Mouse (Mus musculus): ENCODE measurements around the gene Poln. TPM values are rescaled to one million over a fixed set of nuclear protein-coding genes. Genes with fewer than 3 reads are reported as not detected.
A peak's percentile ranks its signal among the peaks of the same experiment; 100 is the strongest.

Gene Poln
- total RNA-seq, 1 experiment from 2014 or later = not detected

DNA sequence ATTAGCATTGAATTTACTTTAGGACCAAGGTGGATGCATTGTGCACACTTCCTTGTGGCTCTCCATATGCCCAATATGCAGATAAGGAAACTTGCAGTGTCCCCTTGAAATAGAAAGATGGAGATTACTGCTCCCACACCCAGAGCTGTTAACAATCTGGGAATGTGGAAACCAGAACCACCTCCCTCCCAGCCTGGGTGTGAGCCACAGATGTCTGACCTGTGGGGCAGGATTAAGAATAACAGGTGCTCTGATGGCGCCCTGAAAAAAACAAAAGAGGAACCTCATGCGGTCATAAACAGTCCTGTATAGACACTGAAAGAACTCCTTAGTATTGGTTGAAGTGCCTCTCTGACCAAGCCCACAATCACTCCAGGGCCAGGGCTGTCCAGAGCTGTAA is 19.6 kb upstream of the Poln start:
- no peak for ATAC-seq (replicated peaks; ENCODE audit: insufficient number of reproducible peaks, low FRiP score, low TSS enrichment, poor library complexity, severe bottlenecking)

- peak; percentile 94 for ATAC-seq (replicated peaks; ENCODE audit: insufficient number of reproducible peaks, low FRiP score, low TSS enrichment, poor library complexity, severe bottlenecking)
These were observed 18.5 kb upstream of the Poln start, which contains the start of gene Mxd4 for GRCm38 (mm10) chr5:34187601-34188316. Mxd4 (minus strand) TSS chr5:34187720.

DNA sequence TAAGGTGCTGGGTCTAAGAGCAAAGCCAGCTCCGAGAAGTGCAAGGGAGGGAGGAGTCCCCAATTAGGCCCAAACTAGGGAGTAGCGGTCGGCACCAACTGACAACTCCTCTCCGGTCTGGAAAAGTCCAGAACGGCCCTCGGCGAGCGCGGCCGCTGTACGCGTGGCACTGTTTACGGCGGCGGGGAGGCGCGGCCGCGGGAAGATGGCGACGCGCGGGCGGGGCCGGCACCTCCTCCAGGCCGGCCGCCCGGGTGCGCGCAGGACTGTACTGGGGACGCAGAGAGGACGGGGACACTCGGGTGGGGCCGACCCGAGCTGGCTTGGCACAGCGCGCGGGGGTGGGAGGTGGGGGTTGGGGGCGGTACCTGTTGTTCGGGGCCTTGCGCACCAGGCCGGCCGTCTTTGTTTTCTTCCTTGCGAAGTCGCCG is 17.7 kb upstream of the Poln start:
- no peak for ATAC-seq (replicated peaks; ENCODE audit: insufficient number of reproducible peaks, low FRiP score, low TSS enrichment, poor library complexity, severe bottlenecking)

DNA sequence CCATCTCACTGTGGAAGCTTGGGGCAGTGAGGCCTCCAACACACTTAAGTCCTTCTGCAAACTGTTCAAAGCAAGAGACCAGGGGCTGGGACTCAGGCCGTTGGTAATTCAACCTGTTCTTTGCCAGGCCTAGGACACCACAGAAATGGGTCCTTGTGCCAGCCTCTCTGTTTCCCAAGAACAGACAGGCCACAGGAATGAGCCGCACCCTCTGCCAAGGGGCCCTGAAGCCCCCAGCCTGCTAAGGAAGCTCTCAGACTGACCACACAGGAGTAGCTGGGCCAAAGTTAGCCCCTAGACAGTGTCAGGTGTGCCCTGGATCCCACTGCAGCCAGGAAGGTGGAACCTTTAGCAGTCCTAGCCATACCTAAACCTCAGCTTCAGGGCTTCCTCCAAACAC is 17.1 kb upstream of the Poln start:
- ATAC-seq (replicated peaks; ENCODE audit: insufficient number of reproducible peaks, low FRiP score, low TSS enrichment, poor library complexity, severe bottlenecking) = no peak

GRCm38 (mm10) chr5:34185791-34186190 is 16.5 kb upstream of the Poln start:
- ATAC-seq (replicated peaks; ENCODE audit: insufficient number of reproducible peaks, low FRiP score, low TSS enrichment, poor library complexity, severe bottlenecking) = no peak

- no peak for ATAC-seq (replicated peaks; ENCODE audit: insufficient number of reproducible peaks, low FRiP score, low TSS enrichment, poor library complexity, severe bottlenecking)
These were observed 15.9 kb upstream of the Poln start for GRCm38 (mm10) chr5:34185051-34185580.

GRCm38 (mm10) chr5:34183976-34184375 is 14.7 kb upstream of the Poln start:
- no peak for ATAC-seq (replicated peaks; ENCODE audit: insufficient number of reproducible peaks, low FRiP score, low TSS enrichment, poor library complexity, severe bottlenecking)

DNA sequence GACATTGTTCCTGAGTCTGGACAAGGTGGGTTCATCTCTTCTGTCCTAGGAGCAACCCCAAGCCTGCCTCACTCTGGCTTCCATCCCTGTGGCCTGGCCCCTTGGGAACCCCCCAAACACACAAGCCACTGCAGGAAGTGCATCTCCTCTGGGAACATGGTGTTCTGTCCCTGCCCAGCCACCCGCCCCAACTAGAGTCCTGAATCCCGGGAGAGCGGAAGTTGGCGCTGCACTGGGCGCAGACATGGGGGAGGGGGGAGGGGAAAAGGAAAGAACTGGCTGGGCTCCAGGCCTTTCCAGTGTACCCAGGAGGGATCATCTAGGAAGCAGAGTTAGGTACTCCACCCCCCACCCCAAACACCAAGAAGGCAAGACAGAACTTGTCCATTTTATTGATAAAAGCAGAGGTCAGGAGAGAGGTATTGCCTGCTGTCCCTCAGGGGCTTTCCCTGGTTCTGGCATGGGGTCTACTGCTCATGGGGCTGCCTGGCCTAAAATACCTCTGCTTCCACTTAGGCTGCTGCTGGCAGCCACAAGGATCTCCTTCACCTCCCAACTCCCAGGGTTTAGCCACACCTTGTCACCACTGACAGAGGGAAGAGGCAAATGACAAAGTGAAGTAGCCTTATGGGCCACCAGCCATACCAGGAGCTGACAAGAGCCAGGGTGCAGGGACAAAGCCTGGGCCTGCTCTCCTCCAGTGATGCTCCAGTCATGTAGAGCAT is 14.1 kb upstream of the Poln start:
- ATAC-seq (replicated peaks; ENCODE audit: insufficient number of reproducible peaks, low FRiP score, low TSS enrichment, poor library complexity, severe bottlenecking) = no peak

GRCm38 (mm10) chr5:34182486-34182885 is 13.2 kb upstream of the Poln start:
- no peak for ATAC-seq (replicated peaks; ENCODE audit: insufficient number of reproducible peaks, low FRiP score, low TSS enrichment, poor library complexity, severe bottlenecking)

GRCm38 (mm10) chr5:34177821-34178220 is 8.6 kb upstream of the Poln start:
- ATAC-seq (replicated peaks; ENCODE audit: insufficient number of reproducible peaks, low FRiP score, low TSS enrichment, poor library complexity, severe bottlenecking) = no peak

GRCm38 (mm10) chr5:34177091-34177490 is 7.8 kb upstream of the Poln start:
- no peak for ATAC-seq (replicated peaks; ENCODE audit: insufficient number of reproducible peaks, low FRiP score, low TSS enrichment, poor library complexity, severe bottlenecking)

DNA sequence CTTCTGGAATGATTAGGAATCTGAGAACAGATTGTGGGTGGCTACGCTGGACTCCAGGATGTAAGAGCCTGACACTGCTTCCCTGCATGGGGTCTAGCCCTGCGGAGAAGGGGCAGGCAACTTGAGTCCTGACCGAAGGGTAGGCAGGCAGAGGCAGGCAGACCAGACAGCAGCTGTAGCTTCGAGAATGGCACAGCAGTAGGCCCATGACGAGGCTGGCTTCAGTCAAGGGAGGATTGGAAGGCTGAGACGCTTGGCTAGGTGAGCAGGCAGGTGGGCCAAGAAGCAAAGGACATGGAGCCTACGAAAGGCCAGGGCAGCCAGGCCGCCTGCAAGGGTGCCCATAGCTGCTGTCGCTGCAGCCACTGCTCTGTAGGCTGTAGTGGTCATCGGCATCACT is 7.4 kb upstream of the Poln start:
- no peak for ATAC-seq (replicated peaks; ENCODE audit: insufficient number of reproducible peaks, low FRiP score, low TSS enrichment, poor library complexity, severe bottlenecking)

- ATAC-seq (replicated peaks; ENCODE audit: insufficient number of reproducible peaks, low FRiP score, low TSS enrichment, poor library complexity, severe bottlenecking) = no peak
These were observed 6.1 kb upstream of the Poln start for GRCm38 (mm10) chr5:34175403-34175694.

DNA sequence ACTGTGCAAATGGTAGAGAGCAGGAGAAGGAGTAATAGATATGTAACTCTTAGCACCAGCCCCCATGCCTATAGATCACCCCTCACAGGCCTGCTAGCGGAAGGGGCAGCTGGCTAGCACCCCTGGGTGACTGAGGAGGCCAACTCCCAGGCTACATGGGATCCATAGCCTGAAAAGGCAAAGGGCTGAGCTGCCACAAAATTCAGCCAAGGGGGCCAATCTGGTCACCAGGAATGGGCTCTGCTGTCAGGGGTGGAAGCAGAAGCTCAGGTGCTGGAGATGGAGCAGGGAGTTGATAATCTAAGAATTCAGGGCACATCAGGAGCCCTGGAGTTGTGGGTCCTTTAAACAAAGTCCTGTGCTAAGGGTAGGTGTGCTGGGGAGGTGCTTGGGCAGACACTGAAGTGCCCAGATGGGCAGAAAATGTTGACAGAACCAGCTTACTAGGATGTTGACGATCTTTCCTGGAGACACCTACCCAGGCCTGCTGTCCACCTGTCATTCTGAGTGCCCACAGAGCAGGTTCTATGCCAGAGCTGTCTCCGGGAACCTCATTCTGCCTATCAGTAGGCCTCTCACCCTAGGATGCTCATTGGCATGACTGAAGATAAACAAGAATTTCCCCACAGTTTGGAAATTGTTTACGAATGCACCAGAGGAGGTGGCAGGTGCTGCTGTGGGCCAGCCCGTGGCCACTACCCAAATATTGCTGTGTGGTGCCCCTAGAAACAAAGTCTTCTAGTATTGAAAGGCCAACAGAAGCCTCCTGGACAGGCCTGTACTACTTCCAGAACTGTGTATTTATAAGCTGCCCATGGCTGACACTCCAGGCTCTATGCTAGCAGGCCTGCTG is 5.5 kb upstream of the Poln start:
- no peak for ATAC-seq (replicated peaks; ENCODE audit: insufficient number of reproducible peaks, low FRiP score, low TSS enrichment, poor library complexity, severe bottlenecking)

GRCm38 (mm10) chr5:34174021-34174420 is 4.8 kb upstream of the Poln start:
- no peak for ATAC-seq (replicated peaks; ENCODE audit: insufficient number of reproducible peaks, low FRiP score, low TSS enrichment, poor library complexity, severe bottlenecking)

DNA sequence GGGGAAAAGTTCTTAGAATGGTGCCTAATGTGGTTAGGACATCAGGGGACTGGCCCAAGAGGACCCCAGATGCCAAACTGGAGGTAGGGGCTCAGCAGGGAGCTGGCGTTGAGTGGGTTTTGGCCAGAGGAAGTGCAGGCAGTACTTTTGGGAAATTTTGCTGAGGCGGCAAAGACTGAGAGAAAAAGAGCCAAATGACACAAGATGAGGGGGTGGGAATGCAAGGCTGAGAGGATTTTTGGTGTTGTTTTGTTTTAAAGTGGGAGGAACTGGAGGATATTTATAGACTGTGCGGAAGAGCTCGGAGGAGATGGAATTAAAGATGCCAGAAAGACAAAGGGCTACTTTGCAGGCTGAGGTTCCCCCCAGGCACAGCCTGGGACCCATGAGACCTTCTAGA is 1.5 kb upstream of the Poln start:
- ATAC-seq (replicated peaks; ENCODE audit: insufficient number of reproducible peaks, low FRiP score, low TSS enrichment, poor library complexity, severe bottlenecking) = no peak

DNA sequence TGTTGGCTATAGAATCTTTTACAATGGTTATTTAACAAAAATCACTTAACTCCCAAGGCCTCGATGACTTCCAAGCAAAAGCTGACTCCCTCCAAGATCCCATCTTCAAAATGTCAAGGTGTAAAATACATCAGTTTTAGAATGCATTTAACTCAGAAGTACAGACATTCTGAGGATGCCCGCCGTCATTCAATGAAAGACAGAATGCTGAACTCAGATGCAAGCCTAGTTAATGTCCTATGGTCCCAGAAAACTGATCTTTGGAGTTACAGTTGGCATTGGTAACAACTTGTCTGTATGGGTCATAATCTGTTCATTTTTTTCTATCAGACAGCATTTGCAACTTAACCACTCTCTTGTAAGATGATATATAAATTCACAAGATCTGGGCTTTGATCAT is 706 bp upstream of the Poln start:
- ATAC-seq (replicated peaks; ENCODE audit: insufficient number of reproducible peaks, low FRiP score, low TSS enrichment, poor library complexity, severe bottlenecking) = no peak

DNA sequence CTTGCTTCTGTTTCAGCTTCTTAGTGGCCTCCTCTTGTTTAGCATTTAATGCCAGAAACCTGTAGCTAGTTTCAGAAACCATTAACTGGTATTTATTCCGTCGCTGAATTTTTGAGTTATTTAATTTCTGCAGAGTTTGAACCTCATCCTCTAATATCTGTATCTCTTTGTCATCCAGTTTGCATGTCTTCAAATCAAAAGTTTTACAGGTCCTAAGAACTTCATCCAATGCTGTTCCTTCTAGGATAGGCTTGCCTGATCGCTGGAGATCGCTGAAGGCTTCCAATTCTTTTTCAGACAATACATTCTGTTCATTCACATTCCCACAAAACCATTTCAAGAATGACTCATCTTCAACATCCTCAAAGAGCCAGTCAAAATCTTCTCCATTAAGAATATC is 1.4 kb downstream of the Poln start:
- no peak for ATAC-seq (replicated peaks; ENCODE audit: insufficient number of reproducible peaks, low FRiP score, low TSS enrichment, poor library complexity, severe bottlenecking)

DNA sequence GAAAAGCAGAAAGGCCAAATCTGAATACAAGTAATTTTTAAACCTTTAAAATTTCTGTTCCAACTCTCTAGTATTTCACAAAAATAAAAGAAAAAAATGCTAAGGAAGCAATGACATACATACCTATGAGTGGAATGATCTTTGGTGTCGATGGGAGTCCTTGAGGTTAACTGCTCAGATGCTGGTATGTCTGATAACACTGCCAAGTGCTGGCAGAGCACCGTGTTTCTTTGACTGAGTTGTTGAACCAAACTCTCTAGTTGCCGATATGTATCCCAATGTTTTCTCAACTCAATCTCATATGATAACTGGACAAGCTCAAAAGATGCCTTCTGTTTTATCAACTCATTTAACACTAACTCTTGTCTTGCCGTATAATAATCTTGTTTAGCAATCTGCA is 3.5 kb downstream of the Poln start:
- no peak for ATAC-seq (replicated peaks; ENCODE audit: insufficient number of reproducible peaks, low FRiP score, low TSS enrichment, poor library complexity, severe bottlenecking)
